9 mouse cellular contexts compared by ENCODE assay signal in the genomic region with DNA sequence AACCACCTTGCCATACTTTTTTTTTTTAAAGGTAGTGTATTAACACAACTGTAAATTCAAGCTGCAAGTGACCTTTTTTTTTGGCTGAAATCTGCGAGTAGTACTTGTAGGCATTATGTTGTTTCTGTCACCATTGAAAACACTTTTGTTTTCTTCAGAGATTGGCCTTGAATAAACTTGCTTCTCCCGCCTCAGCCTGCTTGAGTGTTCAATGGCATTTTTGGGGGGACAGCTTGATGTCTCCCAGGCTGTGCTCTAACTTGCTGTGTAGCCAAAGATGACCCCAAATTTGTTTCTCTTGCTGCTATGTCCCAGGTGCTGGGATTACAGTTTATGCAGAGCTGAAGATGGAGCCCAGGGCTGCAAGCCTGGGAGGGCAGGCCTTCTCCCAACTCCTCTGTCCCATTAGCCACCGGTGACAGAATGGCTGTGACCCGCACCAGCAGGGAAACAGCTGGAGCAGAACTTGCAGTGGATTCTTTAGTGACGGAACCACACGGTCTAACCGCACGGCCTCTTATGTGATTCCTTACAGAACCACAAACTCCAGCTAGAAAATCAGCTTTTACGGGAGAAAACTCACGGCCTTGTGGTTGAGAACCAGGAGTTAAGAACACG. TPM values are rescaled to one million over a fixed set of nuclear protein-coding genes. Genes with fewer than 3 reads are reported as not detected.
DNase-seq lines count a peak whose midpoint lies in the region; ATAC-seq and TF ChIP-seq lines count a peak whose summit lies in the region.
"Had no signal": no experiment of that assay in that cellular context is flagged by ENCODE, and none has a peak within 500 bp of the region (broad histone marks: within the 10 kb centered on the region; RNA-seq: fewer than 3 reads in every experiment).

No protein-coding gene starts in this region.

- no peak overlapping the region for H3K9ac ChIP-seq in neural tube, embryonic 11.5 days (ENCODE audit: low read length)
- H3K9ac ChIP-seq in liver, embryonic 11.5 days (ENCODE audit: low read depth, low read length): peak overlapping the region; percentile 99; the same call in 1 of the 2 replicates
- peak overlapping the region; percentile 100 for H3K9ac ChIP-seq in stomach, postnatal 0 days (ENCODE audit: low read length)

- H3K27ac ChIP-seq in gastrocnemius, adult 2 months: peak overlapping the region; percentile 99
- H3K27ac ChIP-seq in neural tube, embryonic 11.5 days (ENCODE audit: low read depth, low read length): no peak overlapping the region
- no peak overlapping the region for H3K27ac ChIP-seq in liver, embryonic 11.5 days (ENCODE audit: low read depth, low read length)
- no peak overlapping the region for H3K27ac ChIP-seq in stomach, postnatal 0 days (replicated peaks)

- ATAC-seq in neural tube, embryonic 11.5 days (ENCODE audit: insufficient read depth, low FRiP score, low TSS enrichment): no peak
- ATAC-seq in liver, embryonic 11.5 days (replicated peaks; ENCODE audit: low FRiP score): no peak
- no peak for ATAC-seq in stomach, postnatal 0 days (ENCODE audit: low FRiP score, low TSS enrichment)

- no peak for TF ChIP-seq CTCF in gastrocnemius, adult 2 months (IDR thresholded peaks at IDR 0.05)
- TF ChIP-seq CTCF in stomach, postnatal 0 days (IDR thresholded peaks at IDR 0.05; ENCODE audit: low read depth): no peak

- no peak for TF ChIP-seq EP300 in stomach, postnatal 0 days (optimal IDR thresholded peaks at IDR 0.05)

- DNase-seq in gastrocnemius, adult 2 months: no peak
- DNase-seq in gastrocnemius, adult 8-10 months (ENCODE audit: low spot score in 2 of 2): no peak
- no peak for DNase-seq in neural tube, embryonic 11.5 days (ENCODE audit: low spot score)
- DNase-seq in neural tube, embryonic 10.5 days (ENCODE audit: extremely low spot score, low spot score): no peak
- no peak for DNase-seq in liver, embryonic 11.5 days (ENCODE audit: low spot score)
- no peak for DNase-seq in stomach, postnatal 0 days (ENCODE audit: low spot score)
- no peak for DNase-seq in frontal cortex, postnatal 14 days (ENCODE audit: low spot score in 2 of 2)
- DNase-seq in testis, postnatal 10 days (ENCODE audit: low spot score): no peak

- H3K4me1 ChIP-seq in neural tube, embryonic 11.5 days (ENCODE audit: control insufficient read depth, insufficient read depth, low read length): peaks cover 9% of the 10 kb centered on the region
- H3K4me1 ChIP-seq in liver, embryonic 11.5 days (replicated peaks; ENCODE audit: control insufficient read depth, insufficient read depth, low read length): peaks cover 8% of the 10 kb centered on the region
- peaks cover 3% of the 10 kb centered on the region; the same call in 1 of the 2 replicates for H3K4me1 ChIP-seq in stomach, postnatal 0 days (replicated peaks; ENCODE audit: control insufficient read depth, insufficient read depth)

- H3K4me2 ChIP-seq in neural tube, embryonic 11.5 days (ENCODE audit: low read depth): peak overlapping the region; percentile 79; the same call in 1 of the 2 replicates
- peak overlapping the region; percentile 88 for H3K4me2 ChIP-seq in liver, embryonic 11.5 days
- peak overlapping the region; percentile 60 for H3K4me2 ChIP-seq in stomach, postnatal 0 days (replicated peaks; ENCODE audit: low read depth)

- intact Hi-C loops in gastrocnemius, adult 2 months (cut with DNase I): loop anchor here (2.0 kb wide), 1 partner anchor 38 kb away; no protein-coding TSS in a partner anchor

- H3K36me3 ChIP-seq in neural tube, embryonic 11.5 days (ENCODE audit: control insufficient read depth, insufficient read depth, low read length): peaks cover 15% of the 10 kb centered on the region
- peaks cover 25% of the 10 kb centered on the region for H3K36me3 ChIP-seq in liver, embryonic 11.5 days (ENCODE audit: control insufficient read depth, insufficient read depth, low read length)
- H3K36me3 ChIP-seq in stomach, postnatal 0 days (ENCODE audit: control insufficient read depth, insufficient read depth, low read length): peaks cover 26% of the 10 kb centered on the region

- WGBS in neural tube, embryonic 11.5 days: 91% methylated on average over 11 of the region's 11 CpGs
- 89% methylated on average over 11 of the region's 11 CpGs for WGBS in liver, embryonic 11.5 days
- 65% methylated on average over 11 of the region's 11 CpGs for WGBS in stomach, postnatal 0 days

- H3K27me3 ChIP-seq in neural tube, embryonic 11.5 days (ENCODE audit: control insufficient read depth, insufficient read depth, low read length): no peaks in the 10 kb centered on the region
- no peaks in the 10 kb centered on the region for H3K27me3 ChIP-seq in liver, embryonic 11.5 days (replicated peaks; ENCODE audit: control insufficient read depth, insufficient read depth, low read length)
- no peaks in the 10 kb centered on the region for H3K27me3 ChIP-seq in stomach, postnatal 0 days (ENCODE audit: control insufficient read depth, insufficient read depth, low read length)

- H3K9me3 ChIP-seq in neural tube, embryonic 11.5 days (ENCODE audit: control insufficient read depth, low read length): no peaks in the 10 kb centered on the region
- no peaks in the 10 kb centered on the region for H3K9me3 ChIP-seq in liver, embryonic 11.5 days (ENCODE audit: control insufficient read depth, low read length)
- no peaks in the 10 kb centered on the region for H3K9me3 ChIP-seq in stomach, postnatal 0 days (ENCODE audit: control insufficient read depth, low read length)

- peak overlapping the region; percentile 100 for H3K4me3 ChIP-seq in gastrocnemius, adult 2 months
- H3K4me3 ChIP-seq in neural tube, embryonic 11.5 days (ENCODE audit: low read depth, low read length): no peak overlapping the region
- peak overlapping the region; percentile 95 for H3K4me3 ChIP-seq in liver, embryonic 11.5 days (ENCODE audit: low read depth, low read length)
- H3K4me3 ChIP-seq in stomach, postnatal 0 days (ENCODE audit: low read depth, low read length): peak overlapping the region; percentile 100

RNA-seq across cellular contexts. Expression of gene Xbp1, which starts 2.4 kb away (rescaled TPM):
- total RNA-seq in gastrocnemius, adult 2 months (2021): 10 to 100 TPM; 64.5 to 70.5 TPM
- total RNA-seq in gastrocnemius, adult 8-10 months (2022): 100 to 1,000 TPM in 1 of 4 experiments, 10 to 100 TPM in 3; 57.4 to 110 (median 72.7) TPM
- 150 and 165 TPM in 2 replicates for polyA plus RNA-seq in neural tube, embryonic 11.5 days (2014; fragmentation: Nextera tagmentation; extraction: Ambion mirVana)
- 149 TPM in 2 replicates for polyA plus RNA-seq in liver, embryonic 11.5 days (2014; fragmentation: Nextera tagmentation; extraction: Ambion mirVana)
- 221 and 223 TPM in 2 replicates for polyA plus RNA-seq in stomach, postnatal 0 days (2015; fragmentation: Nextera tagmentation; extraction: Ambion mirVana)

RNA-seq across cellular contexts. Expression of gene Ccdc117, which starts 19.1 kb away (rescaled TPM):
- total RNA-seq in gastrocnemius, adult 2 months (2021): 10 to 100 TPM; 16.3 to 30.0 TPM
- total RNA-seq in gastrocnemius, adult 8-10 months (2022): 10 to 100 TPM; 19.2 to 27.7 (median 24.0) TPM
- 26.4 and 28.2 TPM in 2 replicates for polyA plus RNA-seq in neural tube, embryonic 11.5 days (2014; fragmentation: Nextera tagmentation; extraction: Ambion mirVana)
- polyA plus RNA-seq in liver, embryonic 11.5 days (2014; fragmentation: Nextera tagmentation; extraction: Ambion mirVana): 22.3 and 24.6 TPM in 2 replicates
- 8.7 and 9.2 TPM in 2 replicates for polyA plus RNA-seq in stomach, postnatal 0 days (2015; fragmentation: Nextera tagmentation; extraction: Ambion mirVana)

RNA-seq across cellular contexts. Expression of gene Ankrd36, which starts 46.6 kb away (rescaled TPM):
- total RNA-seq in gastrocnemius, adult 2 months (2021): not detected
- total RNA-seq in gastrocnemius, adult 8-10 months (2022): not detected
- polyA plus RNA-seq in neural tube, embryonic 11.5 days (2014; fragmentation: Nextera tagmentation; extraction: Ambion mirVana): not detected in 2 replicates
- 0.73 and 0.82 TPM in 2 replicates for polyA plus RNA-seq in liver, embryonic 11.5 days (2014; fragmentation: Nextera tagmentation; extraction: Ambion mirVana)
- polyA plus RNA-seq in stomach, postnatal 0 days (2015; fragmentation: Nextera tagmentation; extraction: Ambion mirVana): not detected in 2 replicates
- total RNA-seq: megakaryocyte progenitor cell, adult 5-6 weeks had no signal
